Mouse (Mus musculus): ENCODE measurements around the gene Rara. TPM values are rescaled to one million over a fixed set of nuclear protein-coding genes. Genes with fewer than 3 reads are reported as not detected.
"Not testable (repeated sequence)": the region's sequence is repeated elsewhere in the genome, so short reads cannot be mapped to it uniquely, and the experiment has no call there.

Gene Rara
- polyA plus RNA-seq, 1 experiment from 2014 or later = 49.8 TPM

DNA sequence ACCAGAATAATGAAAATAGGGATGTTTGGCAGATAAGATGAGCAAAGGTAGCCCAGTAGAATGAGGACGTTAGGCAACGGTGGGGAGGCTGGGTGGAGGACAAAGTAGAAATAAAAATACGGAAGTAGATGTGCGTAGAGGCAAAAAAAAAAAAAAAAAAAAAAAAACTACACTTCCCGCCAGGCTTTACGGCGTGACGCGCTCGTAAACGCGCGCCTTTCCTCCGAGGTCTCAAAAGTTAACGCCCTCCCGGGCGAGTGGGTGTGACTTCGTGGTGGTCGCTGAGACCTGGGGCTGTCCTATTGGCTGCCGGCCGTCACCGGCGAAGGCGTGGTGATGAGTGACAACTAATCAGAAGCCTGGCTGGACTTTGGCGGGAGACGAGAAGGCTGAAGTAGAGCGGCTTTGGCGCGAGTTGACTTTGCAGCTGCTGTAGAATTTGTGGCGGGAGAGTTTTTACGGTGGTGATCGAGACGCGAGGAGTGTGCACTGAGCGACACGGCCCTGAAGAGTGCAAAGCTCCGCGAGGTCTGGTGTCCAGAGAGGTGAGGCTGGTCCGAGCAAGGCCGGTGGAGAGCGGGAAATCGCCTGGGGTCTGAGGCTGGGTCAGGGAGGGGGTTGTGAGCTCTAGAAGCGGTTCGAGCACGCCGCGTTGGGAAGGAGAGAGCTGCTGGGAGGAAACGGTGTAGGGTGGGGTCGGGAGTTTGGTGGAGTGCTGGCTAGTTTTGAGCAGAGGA, 20.0 kb upstream of the Rara start, which contains the start of gene Cdc6:
Gene Cdc6 (plus strand): TSS at position 365 of the 737 bp plus-strand sequence.
- Histone ChIP-seq H3K9me3 (no peaks in the 10 kb centered on the region), H3K4me1 (peaks cover 35% of the 10 kb centered on the region), H3K4me3 (peak within 1 kb of the TSS; percentile 63), H3K4me2 (replicated peaks) (peak within 1 kb of the TSS; percentile 97), H3K36me3 (peaks cover 50% of the 10 kb centered on the region), H3K27me3 (no peaks in the 10 kb centered on the region), H3K27ac (peak within 1 kb of the TSS; percentile 44; the same call in 1 of the 2 replicates), H3K9ac (peak within 1 kb of the TSS; percentile 73)
- ATAC-seq (ENCODE audit: low FRiP score, low read depth) = peak; percentile 97
- WGBS = 0% methylated on average over 49 of the region's 49 CpGs

- peaks cover 31% of the 10 kb centered on the region for H3K4me1 ChIP-seq
- peak overlapping the region; percentile 51; the same call in 1 of the 2 replicates for H3K9ac ChIP-seq
- ATAC-seq (ENCODE audit: low FRiP score, low read depth) = no peak
- H3K27me3 ChIP-seq = no peaks in the 10 kb centered on the region
- H3K9me3 ChIP-seq = no peaks in the 10 kb centered on the region
- 50% methylated on average over 6 of the region's 6 CpGs for WGBS
- peak overlapping the region; percentile 63 for H3K4me3 ChIP-seq
- H3K4me2 ChIP-seq (replicated peaks) = peak overlapping the region; percentile 97
- peaks cover 53% of the 10 kb centered on the region for H3K36me3 ChIP-seq
- H3K27ac ChIP-seq = no peak overlapping the region
Measured at GRCm38 (mm10) chr11:98909654-98910053, 18.0 kb upstream of the Rara start.

GRCm38 (mm10) chr11:98910415-98910814, 17.2 kb upstream of the Rara start:
- 91% methylated on average over 11 of the region's 11 CpGs for WGBS
- H3K4me2 ChIP-seq (replicated peaks) = no peak overlapping the region

GRCm38 (mm10) chr11:98911498-98911897, 16.1 kb upstream of the Rara start:
- H3K4me3 ChIP-seq = no peak overlapping the region
- H3K36me3 ChIP-seq = peaks cover 56% of the 10 kb centered on the region
- no peak for ATAC-seq (ENCODE audit: low FRiP score, low read depth)
- H3K4me2 ChIP-seq (replicated peaks) = no peak overlapping the region
- peaks cover 31% of the 10 kb centered on the region for H3K4me1 ChIP-seq
- no peaks in the 10 kb centered on the region for H3K9me3 ChIP-seq
- no peak overlapping the region for H3K27ac ChIP-seq
- H3K27me3 ChIP-seq = no peaks in the 10 kb centered on the region
- 85% methylated on average over 5 of the region's 5 CpGs for WGBS
- no peak overlapping the region for H3K9ac ChIP-seq

More at GRCm38 (mm10) chr11:98910415-98910814, 17.2 kb upstream of the Rara start:
- Histone ChIP-seq H3K27me3 (no peaks in the 10 kb centered on the region), H3K4me3 (no peak overlapping the region), H3K36me3 (peaks cover 53% of the 10 kb centered on the region), H3K27ac (no peak overlapping the region), H3K9ac (no peak overlapping the region), H3K9me3 (no peaks in the 10 kb centered on the region), H3K4me1 (peaks cover 31% of the 10 kb centered on the region)
- no peak for ATAC-seq (ENCODE audit: low FRiP score, low read depth)

GRCm38 (mm10) chr11:98914196-98914595, 13.4 kb upstream of the Rara start:
- Histone ChIP-seq H3K4me3 (no peak overlapping the region), H3K4me1 (peaks cover 37% of the 10 kb centered on the region), H3K36me3 (peaks cover 79% of the 10 kb centered on the region), H3K4me2 (replicated peaks) (no peak overlapping the region), H3K9me3 (no peaks in the 10 kb centered on the region), H3K9ac (no peak overlapping the region), H3K27ac (no peak overlapping the region), H3K27me3 (no peaks in the 10 kb centered on the region)
- ATAC-seq (ENCODE audit: low FRiP score, low read depth) = no peak
- 52% methylated on average over 11 of the region's 11 CpGs for WGBS

GRCm38 (mm10) chr11:98916376-98916775, 11.2 kb upstream of the Rara start:
- not testable (repeated sequence) for H3K4me3 ChIP-seq; H3K9me3 ChIP-seq; H3K27me3 ChIP-seq; ATAC-seq (ENCODE audit: low FRiP score, low read depth); H3K9ac ChIP-seq; H3K27ac ChIP-seq; H3K4me2 ChIP-seq (replicated peaks)
- 95% methylated on average over 3 of the region's 3 CpGs for WGBS
- peaks cover 24% of the 10 kb centered on the region for H3K4me1 ChIP-seq
- H3K36me3 ChIP-seq = peaks cover 81% of the 10 kb centered on the region

DNA sequence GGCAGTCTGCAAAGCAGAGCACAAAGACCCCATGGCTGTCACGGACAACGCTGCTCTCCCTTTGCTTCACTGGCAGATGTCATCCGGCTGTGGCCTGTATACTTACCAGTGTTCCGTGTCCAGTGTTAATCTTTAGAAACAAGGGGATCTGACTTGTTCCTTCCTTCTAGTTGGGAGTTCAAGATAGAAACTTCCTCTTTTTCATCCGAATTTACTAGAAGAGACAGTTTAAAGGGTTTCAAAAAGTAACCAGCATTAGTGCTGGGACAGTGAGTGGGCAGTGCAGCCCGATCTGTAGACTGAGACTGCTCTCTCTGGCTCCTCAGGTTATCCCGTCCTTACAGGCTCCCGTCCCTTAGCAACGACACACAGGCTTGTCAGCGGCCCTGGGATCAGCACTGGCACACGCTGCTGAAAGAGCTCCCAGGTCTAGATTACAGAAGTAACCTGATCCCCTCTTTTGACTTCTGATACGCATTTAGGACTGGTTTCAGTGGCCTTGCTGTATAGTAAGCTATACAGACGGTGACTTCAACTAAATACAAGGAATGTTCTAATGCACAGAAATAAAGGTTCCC, 10.1 kb upstream of the Rara start:
- H3K36me3 ChIP-seq = peaks cover 73% of the 10 kb centered on the region
- no peak for ATAC-seq (ENCODE audit: low FRiP score, low read depth)
- H3K4me2 ChIP-seq (replicated peaks) = no peak overlapping the region
- 55% methylated on average over 13 of the region's 13 CpGs for WGBS
- H3K9me3 ChIP-seq = no peaks in the 10 kb centered on the region
- H3K4me1 ChIP-seq = peaks cover 33% of the 10 kb centered on the region
- no peaks in the 10 kb centered on the region for H3K27me3 ChIP-seq
- H3K4me3 ChIP-seq = no peak overlapping the region
- 0 out of 2 replicates have a peak overlapping the region, but pooled peaks have one; percentile 31 for H3K9ac ChIP-seq
- peak overlapping the region; percentile 53; the same call in 1 of the 2 replicates for H3K27ac ChIP-seq

DNA sequence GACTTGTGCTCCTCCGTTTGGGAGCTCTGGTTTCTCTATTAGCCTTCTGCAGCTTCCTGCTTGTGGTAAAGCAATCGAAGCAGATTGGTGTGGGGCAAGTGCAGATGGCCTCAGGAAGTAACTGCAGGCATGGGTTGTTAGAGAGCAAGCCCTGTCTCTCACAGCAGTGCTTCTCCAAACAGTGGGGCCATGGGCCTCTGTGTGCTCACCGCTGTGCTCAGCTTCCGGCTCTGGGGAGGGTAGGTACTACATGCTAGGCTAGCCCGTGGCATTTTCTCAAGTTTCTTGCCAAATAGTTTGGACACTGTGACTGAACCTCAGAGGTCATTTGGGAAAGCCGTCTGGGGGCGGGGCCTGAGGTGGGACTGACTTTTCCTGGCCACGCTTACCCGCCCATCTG, 9.4 kb upstream of the Rara start:
- whole genome bisulfite sequencing = 59% methylated on average over 9 of the region's 9 CpGs
- H3K27ac ChIP-seq = peak overlapping the region; percentile 53; the same call in 1 of the 2 replicates
- H3K4me1 ChIP-seq = peaks cover 39% of the 10 kb centered on the region
- no peaks in the 10 kb centered on the region for H3K9me3 ChIP-seq
- ATAC-seq (ENCODE audit: low FRiP score, low read depth) = no peak
- H3K4me2 ChIP-seq (replicated peaks) = no peak overlapping the region
- peaks cover 68% of the 10 kb centered on the region for H3K36me3 ChIP-seq
- H3K27me3 ChIP-seq = no peaks in the 10 kb centered on the region
- no peak overlapping the region for H3K4me3 ChIP-seq
- H3K9ac ChIP-seq = no peak overlapping the region; the same call in 1 of the 2 replicates

DNA sequence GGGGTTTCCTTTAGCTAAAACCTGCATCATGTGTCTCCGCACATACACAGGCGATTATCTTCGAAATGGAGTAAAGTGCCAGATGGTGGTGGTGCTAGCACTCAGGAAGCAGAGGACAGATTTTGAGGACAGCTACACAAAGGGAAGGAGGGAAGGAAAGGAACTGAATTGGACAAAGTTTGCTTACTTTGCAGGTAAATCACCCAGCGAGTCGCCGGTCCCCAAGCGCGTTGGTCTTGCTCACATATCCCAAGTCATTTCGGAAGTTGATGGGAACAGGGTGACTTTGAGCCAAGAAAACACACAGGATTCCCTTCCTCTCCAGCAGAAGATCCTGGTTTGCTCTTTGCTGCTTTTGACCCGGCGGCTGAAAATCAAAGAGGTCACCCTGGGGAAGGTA, 8.6 kb upstream of the Rara start:
- no peak overlapping the region for H3K4me3 ChIP-seq
- H3K4me2 ChIP-seq (replicated peaks) = no peak overlapping the region
- ATAC-seq (ENCODE audit: low FRiP score, low read depth) = no peak
- peaks cover 60% of the 10 kb centered on the region for H3K36me3 ChIP-seq
- H3K27me3 ChIP-seq = no peaks in the 10 kb centered on the region
- H3K27ac ChIP-seq = no peak overlapping the region
- 88% methylated on average over 11 of the region's 11 CpGs for WGBS
- no peak overlapping the region for H3K9ac ChIP-seq
- H3K9me3 ChIP-seq = no peaks in the 10 kb centered on the region
- peaks cover 43% of the 10 kb centered on the region for H3K4me1 ChIP-seq

GRCm38 (mm10) chr11:98921813-98922212, 5.8 kb upstream of the Rara start:
- peaks cover 71% of the 10 kb centered on the region for H3K4me1 ChIP-seq
- not testable (repeated sequence) for H3K4me3 ChIP-seq

DNA sequence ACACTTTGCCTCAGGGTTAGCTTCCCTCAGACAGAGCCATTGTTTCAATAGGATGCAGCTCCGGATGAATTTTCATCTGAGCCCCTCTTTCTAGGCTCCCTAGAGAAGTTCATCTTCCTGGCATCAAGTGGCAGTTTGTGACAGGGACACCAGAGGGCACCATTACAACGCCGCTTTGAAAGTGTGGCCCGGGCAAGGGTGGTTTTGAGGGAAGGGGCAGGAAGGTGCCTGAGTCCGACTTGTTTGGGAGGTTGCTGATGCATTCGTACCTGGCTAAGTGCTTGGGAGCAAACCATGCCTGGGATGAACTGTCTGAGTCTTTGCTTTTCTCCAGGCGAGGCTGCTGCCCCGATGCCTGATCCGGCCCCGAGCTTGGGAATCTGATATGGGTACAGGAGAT, 5.3 kb upstream of the Rara start:
- H3K9ac ChIP-seq, H3K4me3 ChIP-seq, H3K9me3 ChIP-seq, H3K27me3 ChIP-seq: not testable (repeated sequence)
- WGBS = 17% methylated on average over 10 of the region's 10 CpGs
- Histone ChIP-seq H3K36me3 (peaks cover 33% of the 10 kb centered on the region), H3K4me1 (peaks cover 71% of the 10 kb centered on the region), H3K4me2 (replicated peaks) (peak overlapping the region; percentile 49), H3K27ac (peak overlapping the region; percentile 87)
- ATAC-seq (ENCODE audit: low FRiP score, low read depth) = 0 out of 2 replicates have a peak, but pooled peaks have one; percentile 1

More at GRCm38 (mm10) chr11:98921813-98922212, 5.8 kb upstream of the Rara start:
- H3K27me3 ChIP-seq; ATAC-seq (ENCODE audit: low FRiP score, low read depth); H3K9ac ChIP-seq; H3K9me3 ChIP-seq: not testable (repeated sequence)
- H3K36me3 ChIP-seq = peaks cover 38% of the 10 kb centered on the region
- peak overlapping the region; percentile 49 for H3K4me2 ChIP-seq (replicated peaks)
- peak overlapping the region; percentile 87; the same call in 1 of the 2 replicates for H3K27ac ChIP-seq
- WGBS = 27% methylated on average over 15 of the region's 15 CpGs
